In the genomic region with DNA sequence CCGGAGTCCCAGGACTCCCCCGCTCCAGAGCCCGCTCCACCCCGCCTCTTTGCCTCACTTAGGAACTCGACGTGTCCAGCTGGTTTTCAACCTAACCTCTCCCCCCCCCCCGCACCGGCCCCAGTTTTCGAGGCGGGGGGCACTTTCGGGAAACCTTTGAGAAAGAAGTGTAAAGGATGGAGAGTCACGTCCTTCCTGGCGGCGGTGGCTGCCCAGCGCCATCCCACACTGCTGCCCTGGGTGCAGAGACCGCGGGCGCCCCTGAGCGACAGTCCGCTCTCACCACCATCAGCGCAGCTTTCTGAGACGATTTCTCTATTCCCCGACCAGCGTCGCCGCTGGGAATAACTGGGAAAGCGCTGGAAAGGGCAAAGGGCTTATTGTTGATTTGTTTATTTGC, we compare ENCODE assay signal across 9 mouse cellular contexts. TPM values are rescaled to one million over a fixed set of nuclear protein-coding genes. Genes with fewer than 3 reads are reported as not detected.
DNase-seq lines count a peak whose midpoint lies in the region; ATAC-seq and TF ChIP-seq lines count a peak whose summit lies in the region.
"Had no signal": no experiment of that assay in that cellular context is flagged by ENCODE, and none has a peak within 500 bp of the region (broad histone marks: within the 10 kb centered on the region; RNA-seq: fewer than 3 reads in every experiment).

No protein-coding gene starts in this region.

- no peak for ATAC-seq in intestine, embryonic 16.5 days
- no peak for ATAC-seq in liver, embryonic 16.5 days (ENCODE audit: low read depth)

- H3K36me3 ChIP-seq in intestine, embryonic 16.5 days (ENCODE audit: control insufficient read depth, insufficient read depth, low read length) = no peaks in the 10 kb centered on the region
- no peaks in the 10 kb centered on the region for H3K36me3 ChIP-seq in liver, embryonic 16.5 days (ENCODE audit: control insufficient read depth, insufficient read depth)

- no peak for TF ChIP-seq POLR2A in olfactory bulb, adult 2 months (IDR thresholded peaks at IDR 0.05; ENCODE audit: insufficient read depth, low read depth, low read length)

- DNase-seq in adrenal gland, postnatal 14 days = peak; percentile 62
- DNase-seq in adrenal gland, adult 8-10 months = no peak
- peak; percentile 64 for DNase-seq in gastrocnemius, postnatal 10 days
- DNase-seq in layer of hippocampus, adult 9-11 months = no peak
- DNase-seq in left cerebral cortex, adult 11 months (ENCODE audit: low spot score) = no peak

- peak overlapping the region; percentile 88 for H3K4me2 ChIP-seq in intestine, embryonic 16.5 days (ENCODE audit: low read depth, low read length)
- H3K4me2 ChIP-seq in liver, embryonic 16.5 days (ENCODE audit: low read depth, low read length) = peak overlapping the region; percentile 65

- H3K27me3 ChIP-seq in intestine, embryonic 16.5 days (replicated peaks; ENCODE audit: control insufficient read depth, insufficient read depth, low read length) = peaks cover 28% of the 10 kb centered on the region
- H3K27me3 ChIP-seq in liver, embryonic 16.5 days (ENCODE audit: control insufficient read depth, insufficient read depth, low read depth, low read length) = peaks cover 81% of the 10 kb centered on the region

- H3K4me3 ChIP-seq in intestine, embryonic 16.5 days (ENCODE audit: low read length) = peak overlapping the region; percentile 66
- peak overlapping the region; percentile 57 for H3K4me3 ChIP-seq in liver, embryonic 16.5 days (ENCODE audit: low read depth, low read length)
- 0 out of 2 replicates have a peak overlapping the region, but pooled peaks have one; percentile 0 for H3K4me3 ChIP-seq in olfactory bulb, adult 2 months (ENCODE audit: insufficient read depth, low read depth, low read length)

- WGBS in intestine, embryonic 16.5 days = under 1% methylated on average over 27 of the region's 27 CpGs
- under 1% methylated on average over 26 of the region's 27 CpGs for WGBS in liver, embryonic 16.5 days (ENCODE audit: insufficient replicate concordance)
- WGBS in olfactory bulb, adult 2 months = 2% methylated on average over 27 of the region's 27 CpGs

- no peak for TF ChIP-seq CTCF in olfactory bulb, adult 2 months (IDR thresholded peaks at IDR 0.05; ENCODE audit: insufficient read depth, low read depth, low read length)

- peak overlapping the region; percentile 90 for H3K27ac ChIP-seq in intestine, embryonic 16.5 days (ENCODE audit: low read length)
- H3K27ac ChIP-seq in liver, embryonic 16.5 days (ENCODE audit: low read length) = no peak overlapping the region
- no peak overlapping the region for H3K27ac ChIP-seq in olfactory bulb, adult 2 months (ENCODE audit: insufficient read depth, low read depth, low read length)

- H3K9ac ChIP-seq in intestine, embryonic 16.5 days (ENCODE audit: low read depth, low read length) = peak overlapping the region; percentile 69
- H3K9ac ChIP-seq in liver, embryonic 16.5 days (ENCODE audit: low read depth, low read length) = no peak overlapping the region

- H3K9me3 ChIP-seq in intestine, embryonic 16.5 days (ENCODE audit: control insufficient read depth, low read length) = no peaks in the 10 kb centered on the region
- H3K9me3 ChIP-seq in liver, embryonic 16.5 days (replicated peaks; ENCODE audit: control insufficient read depth, low read length) = no peaks in the 10 kb centered on the region

- H3K4me1 ChIP-seq in intestine, embryonic 16.5 days (ENCODE audit: control insufficient read depth, insufficient read depth, low read length) = peaks cover 11% of the 10 kb centered on the region; the same call in 1 of the 2 replicates
- H3K4me1 ChIP-seq in liver, embryonic 16.5 days (ENCODE audit: control insufficient read depth, low read depth, low read length) = no peaks in the 10 kb centered on the region; the same call in 1 of the 2 replicates
- H3K4me1 ChIP-seq in olfactory bulb, adult 2 months (ENCODE audit: control insufficient read depth, insufficient read depth, low read length) = peaks cover 28% of the 10 kb centered on the region

RNA-seq across cellular contexts. Expression of a gene that starts 1.8 kb away (rescaled TPM):
- total RNA-seq in adrenal gland, postnatal 14 days (2021) = 6.2 and 9.4 TPM in 2 replicates
- 10 to 100 TPM in 3 of 4 experiments, 1 to 10 TPM in 1; 9.5 to 20.1 (median 14.0) TPM for total RNA-seq in adrenal gland, adult 8-10 months (2022)
- total RNA-seq in gastrocnemius, postnatal 10 days (2021) = 10 to 100 TPM; 13.9 to 19.7 TPM
- polyA plus RNA-seq in intestine, embryonic 16.5 days (2015; fragmentation: Nextera tagmentation; extraction: Ambion mirVana) = 67.2 and 75.2 TPM in 2 replicates
- polyA plus RNA-seq in liver, embryonic 16.5 days (2015; fragmentation: Nextera tagmentation; extraction: Ambion mirVana) = 1.1 and 1.8 TPM in 2 replicates
- not detected in 2 replicates for polyA plus RNA-seq in olfactory bulb, adult 2 months (2012; ENCODE audit: insufficient read depth, insufficient read length, low replicate concordance, missing spikeins)

RNA-seq across cellular contexts. Expression of a gene that starts 9.4 kb away (rescaled TPM):
- not detected in 2 replicates for total RNA-seq in adrenal gland, postnatal 14 days (2021)
- not detected for total RNA-seq in adrenal gland, adult 8-10 months (2022)
- not detected for total RNA-seq in gastrocnemius, postnatal 10 days (2021)
- polyA plus RNA-seq in intestine, embryonic 16.5 days (2015; fragmentation: Nextera tagmentation; extraction: Ambion mirVana) = 0.21 TPM in 1 of 2 replicates, not detected in the other
- polyA plus RNA-seq in liver, embryonic 16.5 days (2015; fragmentation: Nextera tagmentation; extraction: Ambion mirVana) = not detected in 2 replicates
- polyA plus RNA-seq in olfactory bulb, adult 2 months (2012; ENCODE audit: insufficient read depth, insufficient read length, low replicate concordance, missing spikeins) = not detected in 2 replicates
- polyA plus RNA-seq: cortical plate, adult 2 months had no signal

Comparison
In these comparisons a context has a peak if more than half of its experiments do, and no peak if none do; other contexts are left out.
1. DNase-seq: peak in adrenal gland, postnatal 14 days (single experiment) and gastrocnemius, postnatal 10 days (single experiment); none in adrenal gland, adult 8-10 months (single experiment), layer of hippocampus, adult 9-11 months (single experiment) and left cerebral cortex, adult 11 months (single experiment).
2. H3K4me3 ChIP-seq: peak in every context shown above with its lines; median percentile 66 in intestine, embryonic 16.5 days; 57 in liver, embryonic 16.5 days; 0 in olfactory bulb, adult 2 months.